Mouse (Mus musculus): ENCODE results near the gene Hist1h2ad.
A peak's percentile ranks its signal among the peaks of the same experiment; 100 is the strongest.

DNA sequence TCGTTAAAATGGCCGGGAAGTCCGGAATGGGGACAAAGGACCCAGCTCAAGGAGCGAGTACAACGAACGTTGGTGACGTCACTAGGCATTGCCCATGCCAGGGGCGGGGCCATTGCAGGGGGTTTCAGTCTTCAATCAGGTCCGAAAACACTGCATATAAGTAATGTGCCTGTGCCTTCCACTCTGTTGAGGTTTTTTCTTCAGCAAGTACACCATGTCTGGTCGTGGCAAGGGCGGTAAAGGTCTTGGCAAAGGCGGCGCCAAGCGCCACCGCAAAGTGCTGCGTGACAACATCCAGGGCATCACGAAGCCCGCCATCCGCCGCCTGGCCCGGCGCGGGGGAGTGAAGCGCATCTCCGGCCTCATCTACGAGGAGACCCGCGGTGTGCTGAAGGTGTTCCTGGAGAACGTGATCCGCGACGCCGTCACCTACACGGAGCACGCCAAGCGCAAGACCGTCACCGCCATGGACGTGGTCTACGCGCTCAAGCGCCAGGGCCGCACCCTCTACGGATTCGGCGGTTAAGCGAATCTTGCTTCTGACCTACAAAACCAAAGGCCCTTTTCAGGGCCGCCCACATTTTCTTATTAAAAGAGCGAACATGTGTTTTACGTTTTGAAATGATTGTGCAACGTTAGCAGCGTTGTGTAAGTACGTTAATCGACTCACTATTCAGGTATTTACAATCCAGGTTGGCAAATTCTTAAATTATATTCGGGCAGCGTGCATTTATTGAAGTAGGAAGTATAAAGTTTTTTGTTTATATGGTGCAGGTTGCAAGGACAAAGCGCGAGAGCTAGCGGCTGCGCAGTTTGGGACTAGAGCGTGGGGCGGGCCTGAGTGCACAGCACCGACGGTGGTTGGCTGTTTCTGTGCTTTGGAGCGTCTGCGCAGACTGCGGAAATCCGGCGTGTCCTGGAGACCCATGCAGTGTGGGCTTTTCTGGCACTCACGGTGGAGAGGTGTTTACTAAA is 43.0 kb upstream of the Hist1h2ad start, which contains the start of gene Hist1h4h:
- TF ChIP-seq CTCF (IDR thresholded peaks at IDR 0.05) (no peak), EP300 (IDR thresholded peaks at IDR 0.05) (peak; percentile 82)

Measured in lung, postnatal 0 days (tissue).